Mouse (Mus musculus): Measurements from ENCODE around the gene Pmpcb. TPM values are rescaled to one million over a fixed set of nuclear protein-coding genes. Genes with fewer than 3 reads are reported as not detected.

Gene Pmpcb
- total RNA-seq, 2 experiments from 2014 or later = 235 to 244 TPM

DNA sequence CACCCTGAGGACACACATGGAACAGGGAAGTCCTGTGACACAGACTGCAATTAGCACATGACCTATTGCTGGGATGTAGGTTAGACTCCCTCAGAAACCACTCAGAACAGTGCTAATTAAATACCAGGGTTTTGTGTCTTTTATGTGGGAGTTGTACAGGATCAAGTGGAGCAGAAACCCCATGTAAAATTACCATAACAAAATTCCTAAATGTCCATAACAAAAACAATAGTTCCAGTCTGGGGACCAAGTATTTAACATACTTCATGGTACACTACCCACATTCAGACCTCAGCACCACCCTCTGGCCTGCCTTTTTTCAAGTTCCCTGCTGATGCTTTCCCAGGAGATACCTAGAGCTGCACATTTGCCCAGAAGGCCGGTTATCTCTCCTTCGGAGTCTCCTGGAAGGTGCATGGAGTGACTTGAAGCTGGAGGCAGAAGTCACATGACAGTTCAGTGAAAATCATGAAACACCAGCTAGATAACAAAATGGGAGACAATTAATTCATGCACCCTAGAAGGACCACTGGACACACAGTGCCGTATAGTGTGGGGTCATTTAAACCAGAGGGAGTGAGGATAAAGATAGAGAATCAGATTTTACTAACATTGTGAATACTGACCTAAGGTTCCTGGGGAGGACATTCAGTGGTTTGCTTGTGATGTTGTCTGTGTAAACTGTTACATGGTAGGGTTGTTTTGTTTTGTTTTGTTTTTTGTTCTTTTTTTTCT is 4.6 kb upstream of the Pmpcb start:
- no peak for DNase-seq

DNA sequence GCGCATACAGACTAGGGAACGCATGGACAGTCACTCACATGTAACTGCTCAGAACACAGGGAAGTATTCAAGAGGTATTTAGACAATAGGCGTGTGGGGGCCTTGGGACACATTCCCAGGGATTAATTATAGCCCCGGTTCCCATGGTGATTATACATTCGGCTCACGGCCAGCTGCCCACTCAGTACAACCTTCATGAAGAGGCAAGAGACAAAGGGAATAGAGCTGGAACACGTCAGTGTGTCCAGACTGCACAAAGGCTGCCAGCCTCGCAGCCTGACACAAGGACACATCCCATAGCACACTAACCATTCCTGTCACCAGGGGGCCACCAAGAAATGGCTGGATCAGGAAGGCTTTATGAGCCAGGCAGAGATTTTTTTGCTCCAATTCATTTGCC is 4.0 kb upstream of the Pmpcb start:
- DNase-seq = peak; percentile 87

DNA sequence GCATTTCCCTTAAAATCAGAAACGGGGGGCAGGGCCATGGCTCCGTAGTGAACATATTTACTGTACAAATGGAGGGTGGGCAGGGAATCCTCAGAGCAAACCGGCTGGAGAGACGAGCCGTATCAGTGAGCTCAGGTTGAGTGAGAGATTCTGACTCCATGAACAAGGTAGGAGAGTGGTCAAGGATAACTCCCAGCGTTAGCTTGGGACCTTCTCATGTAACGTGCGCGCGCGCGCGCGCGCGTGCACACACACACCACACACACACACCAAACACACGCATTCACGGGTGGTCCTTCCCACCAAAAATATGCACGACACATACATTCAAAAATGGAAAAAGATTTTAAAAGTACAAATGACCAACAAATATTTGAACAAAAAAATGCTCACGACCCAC is 1.8 kb upstream of the Pmpcb start:
- no peak for DNase-seq

DNA sequence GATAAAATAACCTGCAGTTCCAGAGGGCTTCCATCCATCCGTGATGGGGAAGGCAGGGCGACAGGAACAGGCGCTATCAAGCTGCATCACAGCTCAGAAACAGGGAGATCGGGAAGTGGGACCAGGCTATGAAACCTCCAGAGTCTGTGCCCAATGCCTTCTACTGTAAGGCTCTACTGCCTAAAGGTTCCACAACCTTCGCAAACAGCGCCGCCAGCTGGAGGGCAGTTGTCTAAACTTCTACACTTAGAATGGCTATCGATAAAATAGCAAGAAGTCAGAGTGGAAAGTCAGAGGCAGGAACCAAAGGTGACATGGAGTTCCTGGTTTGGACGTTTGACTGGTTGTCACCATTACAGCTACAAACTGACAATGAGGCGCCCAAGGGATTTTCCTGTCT is 1.4 kb upstream of the Pmpcb start:
- peak; percentile 90 for DNase-seq

DNA sequence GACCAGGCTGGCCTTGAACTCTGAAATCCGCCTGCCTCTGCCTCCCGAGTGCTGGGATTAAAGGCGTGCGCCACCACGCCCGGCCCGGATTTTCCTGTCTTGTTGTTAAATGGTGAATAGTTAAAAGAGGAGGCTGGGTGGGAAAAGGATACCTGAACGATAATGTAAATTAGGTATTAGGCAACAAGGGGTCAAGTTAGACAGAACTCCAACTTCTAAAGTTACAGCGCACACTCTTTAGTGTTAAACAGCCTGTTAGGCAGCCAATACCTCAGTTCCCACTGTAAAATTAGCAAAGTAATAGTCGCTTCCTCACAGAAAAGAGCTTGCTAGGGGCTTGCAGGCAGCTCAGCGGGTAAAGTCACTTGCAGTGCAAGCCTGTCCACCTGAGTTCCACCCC is 895 bp upstream of the Pmpcb start:
- no peak for DNase-seq

DNA sequence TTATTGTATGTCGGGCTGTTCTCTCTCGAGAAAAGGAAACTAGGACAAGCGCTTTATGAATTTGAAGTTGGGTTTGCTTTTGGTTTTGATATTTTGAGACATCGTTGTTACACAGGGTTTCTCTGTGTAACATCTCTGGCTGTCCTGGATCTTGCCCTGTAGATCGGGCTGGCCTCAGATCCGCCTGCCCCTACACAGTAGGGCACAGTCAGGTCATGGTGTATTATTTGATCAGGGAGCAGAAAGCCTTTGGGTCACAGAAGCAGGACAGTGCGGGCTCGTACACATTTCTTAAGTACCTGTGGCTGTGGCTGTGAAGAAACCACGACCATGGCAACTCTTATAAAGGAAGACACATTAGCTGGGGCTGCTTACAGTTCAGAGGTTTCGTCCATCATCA is 679 bp downstream of the Pmpcb start:
- DNase-seq = no peak

DNA sequence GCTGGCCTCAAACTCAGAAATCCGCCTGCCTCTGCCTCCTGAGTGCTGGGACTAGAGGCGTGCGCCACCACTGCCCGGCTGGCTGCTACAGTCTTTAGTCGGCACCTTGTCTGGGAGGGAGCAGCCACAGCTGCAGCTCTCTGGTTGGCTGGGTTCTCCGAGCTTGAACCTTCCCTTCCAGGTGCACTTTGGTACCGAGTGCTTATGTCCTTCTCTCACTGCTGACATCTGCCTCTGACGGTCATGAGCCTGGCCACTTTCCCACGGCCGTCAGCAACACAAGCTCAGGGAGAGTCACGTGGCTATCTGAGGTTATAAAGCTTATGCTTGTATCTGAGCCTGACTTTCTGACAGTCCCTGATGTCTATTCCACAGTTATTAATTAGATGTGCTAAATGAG is 2.2 kb downstream of the Pmpcb start:
- DNase-seq = no peak

DNA sequence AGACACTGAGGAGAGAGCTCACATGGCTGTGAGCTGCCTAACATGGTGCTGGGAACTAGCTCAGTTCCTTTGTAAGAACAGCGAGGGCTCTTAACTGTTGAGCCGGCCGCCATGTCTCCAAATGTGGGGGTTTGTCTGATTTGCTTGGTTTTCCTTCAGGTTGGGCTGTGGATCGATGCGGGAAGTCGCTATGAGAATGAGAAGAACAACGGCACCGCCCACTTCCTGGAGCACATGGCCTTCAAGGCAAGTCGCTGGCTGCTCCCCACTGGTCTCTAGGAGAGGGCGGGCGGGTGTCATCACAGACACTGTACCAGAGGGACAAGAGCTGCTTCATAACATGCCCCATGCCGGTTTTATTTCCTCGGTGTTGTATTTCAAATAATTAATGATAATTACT is 2.9 kb downstream of the Pmpcb start:
- DNase-seq = no peak

DNA sequence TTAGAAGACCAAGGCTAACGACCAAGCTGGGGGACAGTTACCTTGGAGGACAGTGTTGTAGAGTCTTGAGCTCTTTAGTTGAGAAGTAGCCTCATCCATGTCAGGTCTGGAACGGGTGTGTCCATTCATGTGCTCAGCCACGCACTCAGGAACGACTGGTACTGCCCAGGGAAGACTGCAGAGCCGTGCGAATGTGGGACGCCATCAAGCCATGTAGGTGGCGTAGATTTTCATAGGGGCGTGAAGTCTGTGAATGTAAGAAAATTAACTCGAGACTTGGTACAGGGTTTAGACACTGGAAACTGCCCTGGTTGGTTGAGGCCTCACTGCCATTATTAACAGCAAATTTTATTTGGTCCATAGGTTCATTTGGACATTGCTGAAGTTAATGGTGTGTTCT is 6.7 kb downstream of the Pmpcb start:
- DNase-seq = no peak

DNA sequence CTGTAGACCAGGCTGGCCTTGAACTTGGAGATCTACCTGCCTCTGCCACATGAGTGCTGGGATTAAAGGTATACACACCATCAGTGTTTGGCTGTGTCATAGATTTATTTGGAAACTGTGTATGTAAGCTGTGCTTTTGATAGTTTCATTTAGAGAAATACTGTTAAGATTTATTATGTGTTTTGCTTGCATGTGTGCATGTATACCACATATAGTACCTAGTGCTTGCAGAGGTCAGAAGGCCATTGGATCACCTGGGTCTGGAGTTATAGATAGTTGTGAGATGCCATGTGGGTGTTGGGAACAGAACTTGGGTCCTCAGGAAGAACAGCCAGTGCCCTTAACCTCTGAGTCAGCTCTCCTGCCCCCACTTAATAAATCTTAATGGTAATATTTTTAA is 7.7 kb downstream of the Pmpcb start:
- no peak for DNase-seq

DNA sequence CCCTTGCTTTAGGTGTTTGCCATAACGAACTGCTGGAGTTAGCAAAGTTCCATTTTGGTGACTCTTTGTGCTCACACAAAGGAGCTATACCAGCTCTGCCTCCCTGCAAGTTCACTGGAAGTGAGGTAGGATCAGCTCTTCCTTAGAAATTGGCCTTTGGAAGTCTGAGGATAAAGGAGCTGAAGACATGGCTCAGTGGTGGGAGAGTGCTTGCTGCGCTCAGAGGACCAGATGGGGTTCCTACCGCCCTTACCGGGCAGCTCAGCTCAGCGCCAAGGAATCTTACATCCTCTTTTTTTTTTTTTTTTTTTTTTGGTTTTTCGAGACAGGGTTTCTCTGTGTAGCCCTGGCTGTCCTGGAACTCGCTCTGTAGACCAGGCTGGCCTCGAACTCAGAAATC is 9.0 kb downstream of the Pmpcb start:
- DNase-seq = no peak

DNA sequence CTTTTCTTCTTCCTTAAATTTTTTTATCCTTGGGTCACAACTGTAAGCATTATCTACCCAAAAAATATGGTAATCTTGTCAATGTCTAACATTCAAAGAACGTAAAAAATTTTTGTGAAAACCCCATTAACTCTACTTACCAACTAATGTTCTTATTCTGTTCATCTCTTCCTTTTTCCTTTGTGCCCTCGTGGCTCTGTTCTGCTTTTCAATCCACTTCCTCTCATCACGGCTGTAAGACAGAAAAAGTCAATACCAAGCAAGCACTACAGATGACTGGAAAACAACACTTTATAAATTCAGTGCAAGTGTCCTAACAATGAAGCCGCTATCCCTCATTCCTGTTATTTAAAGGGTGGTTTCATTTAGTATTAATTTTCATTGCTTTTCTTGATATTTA is 31.6 kb downstream of the Pmpcb start:
- no peak for DNase-seq

DNA sequence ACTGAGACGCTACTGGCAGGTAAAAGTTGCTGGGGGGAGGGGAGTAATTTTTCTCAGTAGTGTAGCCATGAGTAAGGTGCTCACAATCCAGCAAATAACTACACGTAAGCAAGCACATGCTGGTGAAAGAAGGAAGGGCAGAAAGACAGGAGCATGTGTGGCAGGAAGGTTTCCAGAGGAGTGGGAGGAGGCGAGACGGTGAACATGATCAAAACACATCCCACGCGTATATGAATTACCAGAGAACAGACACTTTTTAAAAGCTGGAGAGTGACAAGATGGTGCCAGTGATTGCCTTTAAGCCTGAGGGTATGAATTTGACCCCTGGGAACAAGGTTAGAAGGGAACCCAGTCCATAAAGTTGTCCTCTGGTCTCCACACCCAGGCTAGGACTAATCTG is 32.9 kb downstream of the Pmpcb start:
- no peak for DNase-seq

DNA sequence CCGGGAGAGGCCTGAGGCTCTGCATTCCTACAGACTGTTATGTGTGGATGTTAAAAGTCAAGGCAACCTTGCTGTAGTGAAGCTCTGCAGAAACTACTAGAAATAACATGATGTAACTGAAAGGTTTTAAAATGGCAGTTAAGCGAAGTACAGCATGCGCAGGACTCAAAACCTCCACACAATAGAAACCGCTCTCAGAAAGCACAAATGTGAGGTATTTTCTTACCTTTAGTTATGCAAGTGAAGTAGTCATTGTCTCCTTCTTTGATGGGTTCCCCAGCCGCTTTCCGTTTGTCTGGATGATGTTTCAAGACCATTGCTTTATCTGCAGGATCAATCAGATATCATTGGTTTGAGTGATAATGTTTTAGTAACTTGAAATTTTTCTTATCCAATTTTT is 39.5 kb downstream of the Pmpcb start:
- no peak for DNase-seq

DNA sequence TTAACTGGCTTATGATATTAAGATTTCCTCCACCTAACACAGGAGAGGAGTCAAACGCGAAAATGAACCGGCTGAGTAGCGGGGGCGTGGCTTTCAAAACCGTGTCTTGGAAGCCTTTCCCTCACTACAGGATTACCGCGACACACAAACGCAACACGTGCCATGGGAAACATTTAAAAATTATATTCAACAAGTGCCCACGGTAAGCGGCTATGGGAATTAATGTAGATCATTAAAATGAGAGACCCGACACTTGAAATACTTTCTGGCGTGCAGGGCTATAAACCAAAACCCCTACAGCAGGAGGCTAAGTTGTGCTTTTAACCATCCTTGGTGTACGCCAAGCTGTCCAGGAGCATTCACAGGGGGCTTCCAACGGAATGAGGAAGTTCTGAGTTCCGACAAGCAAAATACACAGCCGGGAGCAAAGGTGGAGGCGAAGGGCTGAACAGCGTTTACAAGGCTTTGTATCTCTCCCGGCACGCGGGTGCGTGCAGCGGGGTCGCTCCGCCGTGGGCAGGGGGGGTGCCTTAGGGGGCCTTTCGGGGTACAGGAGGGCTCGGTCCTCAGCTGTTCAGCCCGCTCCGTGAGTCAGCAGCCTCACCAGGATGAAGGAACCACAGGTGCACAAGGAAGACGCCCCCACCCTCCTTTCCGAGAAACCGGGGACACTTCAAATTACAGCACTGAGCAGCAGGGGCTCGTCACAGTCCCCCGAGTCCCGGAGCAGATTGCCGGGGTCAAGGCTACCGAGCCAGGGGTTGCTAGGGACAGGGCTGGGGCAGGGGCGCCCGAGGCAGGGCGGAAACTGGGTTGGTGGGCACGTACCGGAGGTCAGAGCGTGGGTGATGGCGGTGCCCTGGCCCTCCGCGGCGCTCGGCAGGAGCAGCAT is 47.5 kb downstream of the Pmpcb start:
- peak; percentile 38 for DNase-seq

DNA sequence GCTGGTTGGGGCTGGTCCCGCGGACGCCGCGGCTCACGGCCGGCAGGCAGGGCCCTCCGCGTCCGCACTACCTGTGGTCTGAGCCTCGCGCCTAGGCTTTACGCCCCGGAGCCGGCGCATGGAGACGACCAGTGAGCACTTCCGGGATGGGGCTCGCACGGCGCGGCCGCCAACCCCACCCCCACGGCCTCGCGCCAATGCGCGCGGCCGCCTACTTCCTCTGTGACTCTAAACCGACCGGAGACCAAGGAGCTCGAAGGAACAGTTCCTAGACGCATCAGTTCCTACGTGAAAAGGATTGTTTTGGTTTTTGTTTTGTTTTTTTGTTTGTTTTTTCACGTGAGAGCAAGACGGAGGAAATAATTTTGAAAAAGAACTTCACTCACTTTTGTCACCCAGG is 48.1 kb downstream of the Pmpcb start, which contains the start of the genes Dnajc2 and Psmc2:
TSS of gene Dnajc2 (minus strand) at position 199 of the 400 bp plus-strand sequence.
TSS of gene Psmc2 (plus strand) at position 231 of the 400 bp plus-strand sequence.
- DNase-seq = peak; percentile 94

DNA sequence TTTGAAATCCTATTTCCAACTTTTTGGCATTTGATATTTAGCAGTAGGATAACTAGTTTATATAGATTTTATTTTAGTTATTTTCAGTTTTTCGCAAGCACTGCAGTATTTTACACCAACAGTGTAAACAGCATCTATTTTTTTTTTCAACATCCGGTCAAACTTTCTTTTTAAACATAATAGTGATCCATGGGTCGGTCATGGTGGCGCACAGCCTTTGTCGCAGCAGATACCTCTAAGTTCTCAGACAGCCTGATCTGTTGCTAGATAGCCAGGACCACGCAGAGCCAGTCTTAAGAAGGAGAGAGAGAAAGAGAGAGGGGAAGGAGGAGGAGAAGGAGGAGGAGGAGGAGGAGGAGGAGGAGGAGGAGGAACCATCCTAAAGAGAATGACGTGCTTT is 48.8 kb downstream of the Pmpcb start:
- no peak for DNase-seq

DNA sequence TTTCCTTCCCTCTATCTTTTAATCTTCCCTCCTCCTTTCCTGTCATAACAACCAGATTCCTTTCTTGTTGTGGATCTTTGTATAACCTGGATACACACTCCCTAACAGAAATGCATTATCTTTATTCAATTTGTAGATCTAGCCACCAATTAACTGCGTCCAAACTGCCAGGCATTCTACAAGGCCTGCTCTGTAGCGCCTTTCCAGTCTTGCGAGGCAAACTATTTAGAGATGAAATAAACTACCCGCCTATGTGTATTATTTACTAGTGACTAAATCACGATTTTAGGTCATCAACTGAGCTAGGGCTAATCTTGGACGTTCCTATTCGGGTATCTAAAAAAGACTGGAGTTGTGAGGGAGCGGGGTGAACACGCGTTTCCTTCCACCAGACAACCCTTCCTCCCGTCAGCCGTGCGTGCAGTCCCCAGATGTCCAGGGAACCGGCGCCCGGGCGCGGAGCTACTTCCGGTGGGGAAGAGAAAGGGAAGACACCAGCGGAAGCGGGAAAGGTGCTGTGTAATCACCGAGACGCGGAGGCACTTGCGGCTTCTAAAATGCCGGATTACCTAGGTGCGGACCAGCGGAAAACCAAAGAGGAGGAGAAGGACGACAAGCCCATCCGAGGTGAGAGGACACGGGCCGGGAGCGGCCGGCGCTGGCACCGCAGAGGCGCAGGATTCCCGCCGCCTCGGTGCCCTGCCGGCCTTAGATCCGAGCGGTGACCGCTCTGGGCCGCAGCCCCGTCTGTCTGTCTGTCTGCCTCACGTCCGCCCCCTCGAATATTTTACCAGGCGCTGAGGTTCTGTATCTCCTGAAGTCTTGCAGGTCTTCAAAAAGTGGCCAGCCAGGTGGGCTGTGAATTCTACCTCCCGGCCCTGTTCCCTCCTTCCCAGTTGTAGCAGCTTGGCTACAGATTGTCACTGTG is 49.6 kb downstream of the Pmpcb start:
- DNase-seq = peak; percentile 96

DNA sequence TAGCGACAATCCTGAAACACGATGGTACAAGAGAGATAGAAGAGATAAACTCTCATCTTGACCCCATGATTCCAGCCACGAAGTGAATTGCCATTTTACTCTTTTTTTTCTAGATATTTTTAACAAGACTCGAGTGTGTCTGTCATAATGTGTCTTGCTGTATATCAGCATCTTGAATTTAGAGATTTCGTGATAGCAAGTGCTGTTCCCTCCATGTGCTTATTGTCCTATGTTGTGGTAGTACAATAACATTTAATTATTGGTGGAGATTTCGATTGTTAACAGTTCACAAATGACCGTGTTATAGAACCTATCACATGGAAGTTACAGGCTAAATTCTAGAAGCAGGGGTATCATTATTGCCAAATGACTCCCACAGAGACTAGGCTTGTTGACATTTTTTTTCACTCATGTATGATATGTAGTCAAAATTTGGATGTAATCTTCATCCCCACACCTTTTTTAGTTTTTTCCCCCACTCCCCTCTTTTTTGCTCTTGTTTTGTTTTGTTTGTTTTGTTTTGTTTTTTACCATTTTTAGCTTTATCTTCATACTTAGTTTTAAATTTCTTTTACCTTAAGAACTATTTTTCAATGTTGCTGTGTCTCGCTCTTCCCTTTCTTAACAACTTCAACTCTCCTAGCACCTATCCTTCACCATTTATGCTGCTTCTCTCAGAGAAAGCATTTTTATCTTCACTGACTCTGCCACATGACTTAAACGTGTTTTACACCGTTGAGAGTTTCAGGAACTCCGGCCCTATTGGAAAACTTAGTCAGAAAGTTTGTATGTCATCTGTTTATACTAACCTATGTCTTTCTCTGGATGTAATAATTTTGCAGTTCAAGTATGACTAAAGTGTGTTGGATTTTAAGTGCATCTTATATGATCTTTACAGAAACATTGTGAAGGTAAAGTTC is 50.5 kb downstream of the Pmpcb start:
- DNase-seq = no peak

DNA sequence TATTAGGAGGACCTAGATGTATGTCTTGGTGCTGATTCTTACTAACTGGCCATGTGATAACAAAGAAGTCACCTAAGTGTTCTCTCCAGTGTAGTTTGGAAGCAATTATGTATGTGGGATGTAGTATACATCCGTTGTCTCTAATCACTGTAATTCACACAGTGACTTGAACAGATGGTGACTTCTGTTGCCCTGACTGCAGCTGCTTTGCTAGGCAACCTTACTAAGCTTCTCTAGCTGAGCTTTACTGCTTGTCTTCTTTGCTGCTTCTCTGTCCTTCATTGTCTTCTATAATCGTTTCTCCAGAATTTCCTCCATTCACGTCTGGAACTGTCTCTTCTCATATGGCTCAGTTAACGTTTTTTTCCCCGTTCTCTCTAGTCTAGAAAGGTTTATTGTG is 52.1 kb downstream of the Pmpcb start:
- no peak for DNase-seq

DNA sequence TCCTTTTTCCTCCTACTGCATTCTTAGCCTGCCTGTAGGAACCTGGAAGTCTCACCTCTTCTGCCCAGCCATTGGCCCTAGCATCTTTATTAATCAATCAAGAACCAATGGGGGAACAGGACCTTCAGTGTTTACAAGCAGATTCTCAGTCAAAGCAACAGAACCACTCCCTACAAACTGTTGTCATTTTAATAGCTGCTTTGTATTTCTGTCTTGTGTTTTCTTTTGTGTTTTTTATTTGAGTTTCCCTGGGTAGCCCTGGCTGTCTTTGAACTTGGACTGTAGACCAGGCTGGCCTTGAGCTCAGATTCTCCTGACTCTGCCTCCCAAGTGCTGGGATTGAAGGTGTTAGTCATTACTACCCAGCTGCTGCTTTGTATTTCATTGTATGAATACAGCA is 55.2 kb downstream of the Pmpcb start:
- no peak for DNase-seq
